Mouse (Mus musculus) embryonic fibroblast, embryonic 13.5 days (primary cell): ENCODE measurements around the gene Tmem254c.
"Not testable (repeated sequence)": the region's sequence is repeated elsewhere in the genome, so short reads cannot be mapped to it uniquely, and the experiment has no call there.

Experiments
- CTCF ChIP-seq: IDR thresholded peaks from 2 replicates; pipeline ENCODE4 v1.5.1; 2011; ENCODE audit warnings: mild to moderate bottlenecking, control low read depth, low read length, moderate library complexity, borderline replicate concordance; ENCODE audit not compliant: insufficient read depth
- POLR2A ChIP-seq: IDR thresholded peaks from 2 replicates; pipeline ENCODE4 v1.6.1; 2011; ENCODE audit warnings: low read depth, mild to moderate bottlenecking, control low read depth, low read length, moderate library complexity

DNA sequence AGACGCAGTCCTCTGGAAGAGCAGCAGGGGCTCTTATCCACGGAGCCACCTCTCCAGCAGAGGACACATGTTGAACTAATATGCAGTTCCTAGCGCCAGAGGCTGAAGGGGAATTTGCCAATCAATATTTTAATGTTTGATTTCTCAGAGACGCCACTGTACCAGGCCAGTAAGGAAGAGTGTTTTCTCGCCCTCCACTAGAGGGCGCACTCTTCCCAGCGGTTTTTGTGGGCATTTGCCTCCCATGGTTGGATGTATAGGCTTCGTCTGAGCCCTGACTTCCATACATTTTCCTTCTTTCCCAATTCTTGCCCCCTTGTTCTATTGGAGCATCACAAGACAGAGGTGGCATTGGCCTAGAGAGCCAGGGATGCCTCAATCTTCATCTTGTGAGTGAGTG is 20.1 kb downstream of the Tmem254c start:
- not testable (repeated sequence) for TF ChIP-seq CTCF, POLR2A
